Mouse (Mus musculus) CH12.LX (cell line): ENCODE measurements around the gene Gm10959. TPM values are rescaled to one million over a fixed set of nuclear protein-coding genes. Genes with fewer than 3 reads are reported as not detected.

Experiments
- DNase-seq: peaks from one replicate; pipeline ENCODE4 v3.0.0-alpha.2; 2013; ENCODE audit errors: extremely low read depth
- H3K27ac ChIP-seq: 2 replicates; pipeline ENCODE4 v1.5.1; 2012; ENCODE audit warnings: low read depth, mild to moderate bottlenecking, control low read depth, moderate library complexity; ENCODE audit not compliant: insufficient read depth
- H3K27me3 ChIP-seq: replicated peaks from 2 replicates; pipeline ENCODE3; 2012; ENCODE audit warnings: inconsistent platforms
- H3K36me3 ChIP-seq, 2 experiments: replicated peaks in 1 of 2; 2 replicates each; pipeline versions ENCODE3 to v1.6.1; 2012; ENCODE audit warnings: inconsistent platforms in 1 of 2, low read length in 1 of 2, mild to moderate bottlenecking in 1 of 2, mixed read lengths in 1 of 2, moderate library complexity in 1 of 2; ENCODE audit not compliant: control insufficient read depth in 1 of 2, insufficient read depth in 1 of 2
- H3K4me1 ChIP-seq, 2 experiments: 2 replicates each; pipeline ENCODE4 v1.6.1; 2012; ENCODE audit warnings: inconsistent platforms in 1 of 2, moderate library complexity in 1 of 2; ENCODE audit not compliant: insufficient read depth in 2 of 2, control insufficient read depth in 1 of 2
- H3K4me2 ChIP-seq: 2 replicates; pipeline ENCODE4 v1.6.1; 2012; ENCODE audit warnings: low read depth, mild to moderate bottlenecking, control low read depth; ENCODE audit not compliant: poor library complexity, insufficient read depth, severe bottlenecking
- H3K4me3 ChIP-seq, 3 experiments: fragments of 150-350 bp in 1 of 3; sonication (generic) in 1 of 3; replicated peaks in 1 of 3; 2 replicates each; pipeline versions ENCODE3 to v1.5.1; 2011 to 2012; ENCODE audit warnings: low read depth in 2 of 3, low read length in 2 of 3, mild to moderate bottlenecking in 2 of 3, moderate library complexity in 2 of 3, control low read depth in 1 of 3, improper control_type of control experiment in 1 of 3, inconsistent platforms in 1 of 3, mixed read lengths in 1 of 3; ENCODE audit not compliant: poor library complexity in 1 of 3
- H3K79me2 ChIP-seq: replicated peaks from 2 replicates; pipeline ENCODE4 v1.6.1; 2012; ENCODE audit warnings: mild to moderate bottlenecking, moderate library complexity; ENCODE audit not compliant: control insufficient read depth, poor library complexity, insufficient read depth, severe bottlenecking; ENCODE audit errors: extremely low read depth
- H3K9ac ChIP-seq: 2 replicates; pipeline ENCODE4 v1.6.1; 2012; ENCODE audit warnings: low read depth, mild to moderate bottlenecking, control low read depth, moderate library complexity; ENCODE audit not compliant: insufficient read depth
- H3K9me3 ChIP-seq: replicated peaks from 2 replicates; pipeline ENCODE3; 2012; ENCODE audit warnings: low read length, inconsistent platforms, mixed read lengths
- BHLHE40 ChIP-seq: IDR thresholded peaks from 2 replicates; pipeline ENCODE4 v1.6.1; 2011; ENCODE audit warnings: mild to moderate bottlenecking, low read depth, low read length, improper control_type of control experiment
- CHD1 ChIP-seq: IDR thresholded peaks from 2 replicates; pipeline ENCODE4 v1.6.1; 2012; ENCODE audit warnings: low read depth, low read length, improper control_type of control experiment, inconsistent platforms
- CHD2 ChIP-seq: IDR thresholded peaks from 2 replicates; pipeline ENCODE4 v1.6.1; 2011; ENCODE audit warnings: low read length, improper control_type of control experiment
- CTCF ChIP-seq, 2 experiments: IDR thresholded peaks in 1 of 2; conservative IDR thresholded peaks in 1 of 2; 2 replicates each; pipeline ENCODE4 v1.5.1; 2011 to 2012; ENCODE audit warnings: low read depth in 2 of 2, low read length in 2 of 2, improper control_type of control experiment in 1 of 2, inconsistent platforms in 1 of 2, mild to moderate bottlenecking in 1 of 2, moderate library complexity in 1 of 2
- EP300 ChIP-seq: IDR thresholded peaks from 2 replicates; pipeline ENCODE4 v1.6.1; 2011; ENCODE audit warnings: low read length, improper control_type of control experiment
- IRF4 ChIP-seq: IDR thresholded peaks from 2 replicates; pipeline ENCODE4 v1.6.1; 2014; ENCODE audit warnings: low read depth, mild to moderate bottlenecking, inconsistent platforms, low read length, improper control_type of control experiment
- MAFK ChIP-seq: IDR thresholded peaks from 2 replicates; pipeline ENCODE4 v1.6.1; 2011; ENCODE audit warnings: low read length, improper control_type of control experiment; ENCODE audit not compliant: insufficient replicate concordance
- MAX ChIP-seq: IDR thresholded peaks from 2 replicates; pipeline ENCODE4 v1.6.1; 2011; ENCODE audit warnings: low read length, improper control_type of control experiment
- MAZ ChIP-seq: IDR thresholded peaks from 2 replicates; pipeline ENCODE4 v1.6.1; 2012; ENCODE audit warnings: low read depth, mild to moderate bottlenecking, inconsistent platforms, low read length, improper control_type of control experiment, moderate library complexity
- MEF2A ChIP-seq: IDR thresholded peaks from 2 replicates; pipeline ENCODE4 v1.6.1; 2014; ENCODE audit warnings: low read depth, mild to moderate bottlenecking, inconsistent platforms, low read length, improper control_type of control experiment, borderline replicate concordance
- NELFE ChIP-seq: IDR thresholded peaks from 2 replicates; pipeline ENCODE4 v1.6.1; 2011; ENCODE audit warnings: low read depth, low read length, improper control_type of control experiment
- RAD21 ChIP-seq: IDR thresholded peaks from 2 replicates; pipeline ENCODE4 v1.6.1; 2011; ENCODE audit warnings: low read depth, mild to moderate bottlenecking, low read length, improper control_type of control experiment, moderate library complexity
- SMC3 ChIP-seq: IDR thresholded peaks from 2 replicates; pipeline ENCODE4 v1.6.1; 2011; ENCODE audit warnings: low read depth, low read length, improper control_type of control experiment
- TBP ChIP-seq: conservative IDR thresholded peaks from 2 replicates; pipeline ENCODE4 v1.6.1; 2011; ENCODE audit warnings: low read depth, low read length, improper control_type of control experiment
- UBTF ChIP-seq: IDR thresholded peaks from 2 replicates; pipeline ENCODE4 v1.6.1; 2012; ENCODE audit warnings: low read depth, mild to moderate bottlenecking, inconsistent platforms, low read length, improper control_type of control experiment, moderate library complexity
- ZC3H11A ChIP-seq: IDR thresholded peaks from 2 replicates; pipeline ENCODE4 v1.6.1; 2012; ENCODE audit warnings: low read depth, mild to moderate bottlenecking, inconsistent platforms, low read length, improper control_type of control experiment
- ZKSCAN1 ChIP-seq: IDR thresholded peaks from 2 replicates; pipeline ENCODE4 v1.6.1; 2012; ENCODE audit warnings: low read depth, inconsistent platforms, low read length, improper control_type of control experiment, borderline replicate concordance
- ZNF384 ChIP-seq: IDR thresholded peaks from 2 replicates; pipeline ENCODE4 v1.6.1; 2012; ENCODE audit warnings: low read depth, low read length, improper control_type of control experiment, inconsistent platforms
- dilution Hi-C: fragments of 300-500 bp; cut with MboI; formaldehyde crosslinking; loops from 2 replicates; pipeline ENCODE4 v1.14.3; 2020; ENCODE audit warnings: low sequenced_read_pairs; ENCODE audit not compliant: extremely low pct_unique_long_range_greater_than_20kb, extremely low pct_ligation_motif_present
- in situ Hi-C: fragments of 300-500 bp; cut with MboI; formaldehyde crosslinking; loops from 3 replicates; pipeline ENCODE4 v1.14.3; 2019; ENCODE audit warnings: low sequenced_read_pairs, low pct_ligation_motif_present, low pct_unique_long_range_greater_than_20kb, mixed read lengths
- polyA plus RNA-seq: library from polyadenylated mRNA; unstranded; fragments of >175 nt; gene quantifications from 2 replicates; pipeline ENCODE4 v1.2.1, GENCODE M21; 2012; ENCODE audit warnings: low read depth; ENCODE audit not compliant: insufficient read length
- total RNA-seq, 2 experiments: library from RNA; depleted of rRNA; stranded (reverse); fragments of 300-350 nt in 1 of 2; fragments of >200 nt in 1 of 2; gene quantifications; 2 replicates each; pipeline ENCODE4 v1.2.3; 2012 to 2014

Gene Gm10959
- total and polyA plus RNA-seq, 3 experiments = not detected

DNA sequence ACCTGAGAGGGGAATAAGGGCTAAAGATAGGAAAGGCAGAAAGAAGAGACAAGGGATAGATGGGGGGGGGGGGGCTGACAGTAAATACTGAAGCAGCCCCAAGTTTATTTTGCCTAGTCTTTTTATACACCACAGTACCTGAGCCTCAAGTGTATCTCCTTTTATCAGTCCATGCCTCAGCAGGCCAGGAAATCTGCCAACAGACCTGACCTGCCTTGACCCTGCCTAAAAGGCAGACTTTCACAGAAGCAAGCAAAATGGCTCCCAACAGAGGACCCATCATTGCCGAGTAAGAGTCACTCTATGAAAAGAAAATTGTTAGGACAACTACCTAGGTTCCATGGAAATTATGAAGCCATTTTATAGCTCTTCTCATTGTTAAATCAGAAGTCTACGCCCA is 11.3 kb downstream of the Gm10959 start:
- no peaks in the 10 kb centered on the region for H3K79me2 ChIP-seq
- no peaks in the 10 kb centered on the region for H3K36me3 ChIP-seq
- no peaks in the 10 kb centered on the region for H3K27me3 ChIP-seq
- in situ Hi-C loops = loop anchor here (25.0 kb wide), 2 partner anchors 271 to 621 kb away; partner anchors contain the start of gene Bcar3
- no peak overlapping the region for H3K9ac ChIP-seq
- no peak for DNase-seq
- peaks cover 0 to 5% of the 10 kb centered on the region in 2 experiments; a peak in 1 of 4 replicates for H3K4me1 ChIP-seq
- H3K4me2 ChIP-seq = no peak overlapping the region
- H3K27ac ChIP-seq = no peak overlapping the region
- TF ChIP-seq UBTF = no peak
- no peak for TF ChIP-seq ZC3H11A
- TF ChIP-seq EP300 = no peak
- TF ChIP-seq MEF2A = no peak
- TF ChIP-seq CHD1 = no peak
- no peak for TF ChIP-seq IRF4
- no peak for TF ChIP-seq MAX
- no peak for TF ChIP-seq RAD21
- no peaks in the 10 kb centered on the region for H3K9me3 ChIP-seq
- no peak overlapping the region for H3K4me3 ChIP-seq
- dilution Hi-C loops = no loop called here

DNA sequence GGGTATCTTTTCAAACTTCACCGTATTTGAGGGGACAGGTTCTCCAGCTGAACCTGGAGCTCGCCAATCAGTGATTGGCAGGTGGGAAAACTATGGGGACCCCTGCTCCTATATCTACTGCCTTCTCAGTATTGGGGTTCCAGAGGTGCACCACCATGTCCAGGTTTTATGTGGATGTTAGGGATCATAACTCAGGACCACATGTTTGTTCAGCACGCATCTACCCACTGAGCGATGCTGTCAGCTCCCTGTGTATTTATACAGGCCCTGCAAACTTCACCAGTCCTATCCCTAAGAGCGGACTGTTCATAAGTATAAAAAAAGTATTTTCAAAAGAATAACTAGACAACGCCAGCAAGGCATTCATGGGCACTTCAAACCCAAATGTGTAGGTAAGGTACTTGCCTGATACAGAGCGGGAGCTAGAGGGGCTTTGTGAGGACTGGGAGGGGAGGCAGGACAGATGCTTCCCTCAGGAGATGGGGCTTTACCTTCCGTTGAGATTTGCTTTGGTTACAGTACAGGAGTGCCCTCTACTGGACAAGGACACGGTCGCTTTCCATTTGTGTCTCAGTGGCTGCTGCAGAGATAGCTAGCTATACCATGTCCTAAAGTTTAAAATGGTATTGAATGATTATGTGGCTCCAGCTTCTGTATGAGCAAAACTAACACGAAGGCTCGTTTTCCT is 15.3 kb downstream of the Gm10959 start:
- Histone ChIP-seq H3K4me2 (no peak overlapping the region), H3K4me1 (peaks cover 0 to 5% of the 10 kb centered on the region in 2 experiments; a peak in 1 of 4 replicates), H3K36me3 (no peaks in the 10 kb centered on the region), H3K27ac (no peak overlapping the region), H3K79me2 (no peaks in the 10 kb centered on the region), H3K27me3 (no peaks in the 10 kb centered on the region), H3K9ac (no peak overlapping the region), H3K4me3 (no peak overlapping the region), H3K9me3 (no peaks in the 10 kb centered on the region)
- in situ Hi-C loops = loop anchor here (25.0 kb wide), 2 partner anchors 267 to 617 kb away; partner anchors contain the start of gene Bcar3
- TF ChIP-seq ZNF384 (no peak), ZC3H11A (peak; percentile 24), TBP (no peak), RAD21 (peak; percentile 92), CHD2 (no peak), SMC3 (peak; percentile 79), CTCF (conservative IDR thresholded peaks at IDR 0.05 in 1 of 2, IDR thresholded peaks at IDR 0.05 in 1 of 2; ENCODE audit: low read depth in 2 of 2, low read length in 2 of 2) (peak; percentile 76 to 88), MAZ (0 out of 2 replicates have a peak, but pooled peaks have one; percentile 23), NELFE (0 out of 2 replicates have a peak, but pooled peaks have one; percentile 27), BHLHE40 (no peak), ZKSCAN1 (no peak), MAFK (no peak)
- peak; percentile 64 for DNase-seq
- dilution Hi-C loops = no loop called here
